Mouse (Mus musculus) CH12.LX (cell line): ENCODE measurements around the gene Akap2. TPM values are rescaled to one million over a fixed set of nuclear protein-coding genes. Genes with fewer than 3 reads are reported as not detected.

Source experiments
- DNase-seq: peaks from one replicate; pipeline ENCODE4 v3.0.0-alpha.2; 2013; ENCODE audit errors: extremely low read depth
- H3K27ac ChIP-seq: 2 replicates; pipeline ENCODE4 v1.5.1; 2012; ENCODE audit warnings: low read depth, mild to moderate bottlenecking, control low read depth, moderate library complexity; ENCODE audit not compliant: insufficient read depth
- H3K27me3 ChIP-seq: replicated peaks from 2 replicates; pipeline ENCODE3; 2012; ENCODE audit warnings: inconsistent platforms
- H3K36me3 ChIP-seq, 2 experiments: replicated peaks in 1 of 2; 2 replicates each; pipeline versions ENCODE3 to v1.6.1; 2012; ENCODE audit warnings: inconsistent platforms in 1 of 2, low read length in 1 of 2, mild to moderate bottlenecking in 1 of 2, mixed read lengths in 1 of 2, moderate library complexity in 1 of 2; ENCODE audit not compliant: control insufficient read depth in 1 of 2, insufficient read depth in 1 of 2
- H3K4me1 ChIP-seq, 2 experiments: 2 replicates each; pipeline ENCODE4 v1.6.1; 2012; ENCODE audit warnings: inconsistent platforms in 1 of 2, moderate library complexity in 1 of 2; ENCODE audit not compliant: insufficient read depth in 2 of 2, control insufficient read depth in 1 of 2
- H3K4me2 ChIP-seq: 2 replicates; pipeline ENCODE4 v1.6.1; 2012; ENCODE audit warnings: low read depth, mild to moderate bottlenecking, control low read depth; ENCODE audit not compliant: poor library complexity, insufficient read depth, severe bottlenecking
- H3K4me3 ChIP-seq, 3 experiments: fragments of 150-350 bp in 1 of 3; sonication (generic) in 1 of 3; replicated peaks in 1 of 3; 2 replicates each; pipeline versions ENCODE3 to v1.5.1; 2011 to 2012; ENCODE audit warnings: low read depth in 2 of 3, low read length in 2 of 3, mild to moderate bottlenecking in 2 of 3, moderate library complexity in 2 of 3, control low read depth in 1 of 3, improper control_type of control experiment in 1 of 3, inconsistent platforms in 1 of 3, mixed read lengths in 1 of 3; ENCODE audit not compliant: poor library complexity in 1 of 3
- H3K79me2 ChIP-seq: replicated peaks from 2 replicates; pipeline ENCODE4 v1.6.1; 2012; ENCODE audit warnings: mild to moderate bottlenecking, moderate library complexity; ENCODE audit not compliant: control insufficient read depth, poor library complexity, insufficient read depth, severe bottlenecking; ENCODE audit errors: extremely low read depth
- H3K9ac ChIP-seq: 2 replicates; pipeline ENCODE4 v1.6.1; 2012; ENCODE audit warnings: low read depth, mild to moderate bottlenecking, control low read depth, moderate library complexity; ENCODE audit not compliant: insufficient read depth
- H3K9me3 ChIP-seq: replicated peaks from 2 replicates; pipeline ENCODE3; 2012; ENCODE audit warnings: low read length, inconsistent platforms, mixed read lengths
- BHLHE40 ChIP-seq: IDR thresholded peaks from 2 replicates; pipeline ENCODE4 v1.6.1; 2011; ENCODE audit warnings: mild to moderate bottlenecking, low read depth, low read length, improper control_type of control experiment
- CHD1 ChIP-seq: IDR thresholded peaks from 2 replicates; pipeline ENCODE4 v1.6.1; 2012; ENCODE audit warnings: low read depth, low read length, improper control_type of control experiment, inconsistent platforms
- CHD2 ChIP-seq: IDR thresholded peaks from 2 replicates; pipeline ENCODE4 v1.6.1; 2011; ENCODE audit warnings: low read length, improper control_type of control experiment
- EP300 ChIP-seq: IDR thresholded peaks from 2 replicates; pipeline ENCODE4 v1.6.1; 2011; ENCODE audit warnings: low read length, improper control_type of control experiment
- HCFC1 ChIP-seq: IDR thresholded peaks from 2 replicates; pipeline ENCODE4 v1.6.1; 2012; ENCODE audit warnings: low read depth, mild to moderate bottlenecking, inconsistent platforms, low read length, improper control_type of control experiment
- JUN ChIP-seq: IDR thresholded peaks from 2 replicates; pipeline ENCODE4 v1.6.1; 2011; ENCODE audit warnings: low read depth, mild to moderate bottlenecking, low read length, improper control_type of control experiment, moderate library complexity; ENCODE audit not compliant: insufficient read depth
- KAT2A ChIP-seq: IDR thresholded peaks from 2 replicates; pipeline ENCODE4 v1.6.1; 2012; ENCODE audit warnings: low read length, improper control_type of control experiment, inconsistent platforms; ENCODE audit not compliant: insufficient replicate concordance
- MAFK ChIP-seq: IDR thresholded peaks from 2 replicates; pipeline ENCODE4 v1.6.1; 2011; ENCODE audit warnings: low read length, improper control_type of control experiment; ENCODE audit not compliant: insufficient replicate concordance
- MAZ ChIP-seq: IDR thresholded peaks from 2 replicates; pipeline ENCODE4 v1.6.1; 2012; ENCODE audit warnings: low read depth, mild to moderate bottlenecking, inconsistent platforms, low read length, improper control_type of control experiment, moderate library complexity
- MXI1 ChIP-seq: IDR thresholded peaks from 2 replicates; pipeline ENCODE4 v1.6.1; 2011; ENCODE audit warnings: mild to moderate bottlenecking, low read depth, low read length, improper control_type of control experiment
- RAD21 ChIP-seq: IDR thresholded peaks from 2 replicates; pipeline ENCODE4 v1.6.1; 2011; ENCODE audit warnings: low read depth, mild to moderate bottlenecking, low read length, improper control_type of control experiment, moderate library complexity
- SMC3 ChIP-seq: IDR thresholded peaks from 2 replicates; pipeline ENCODE4 v1.6.1; 2011; ENCODE audit warnings: low read depth, low read length, improper control_type of control experiment
- TBP ChIP-seq: conservative IDR thresholded peaks from 2 replicates; pipeline ENCODE4 v1.6.1; 2011; ENCODE audit warnings: low read depth, low read length, improper control_type of control experiment
- UBTF ChIP-seq: IDR thresholded peaks from 2 replicates; pipeline ENCODE4 v1.6.1; 2012; ENCODE audit warnings: low read depth, mild to moderate bottlenecking, inconsistent platforms, low read length, improper control_type of control experiment, moderate library complexity
- USF2 ChIP-seq: conservative IDR thresholded peaks from 2 replicates; pipeline ENCODE4 v1.6.1; 2011; ENCODE audit warnings: low read depth, low read length, improper control_type of control experiment
- ZNF384 ChIP-seq: IDR thresholded peaks from 2 replicates; pipeline ENCODE4 v1.6.1; 2012; ENCODE audit warnings: low read depth, low read length, improper control_type of control experiment, inconsistent platforms
- dilution Hi-C: fragments of 300-500 bp; cut with MboI; formaldehyde crosslinking; loops from 2 replicates; pipeline ENCODE4 v1.14.3; 2020; ENCODE audit warnings: low sequenced_read_pairs; ENCODE audit not compliant: extremely low pct_unique_long_range_greater_than_20kb, extremely low pct_ligation_motif_present
- in situ Hi-C: fragments of 300-500 bp; cut with MboI; formaldehyde crosslinking; loops from 3 replicates; pipeline ENCODE4 v1.14.3; 2019; ENCODE audit warnings: low sequenced_read_pairs, low pct_ligation_motif_present, low pct_unique_long_range_greater_than_20kb, mixed read lengths
- polyA plus RNA-seq: library from polyadenylated mRNA; unstranded; fragments of >175 nt; gene quantifications from 2 replicates; pipeline ENCODE4 v1.2.1, GENCODE M21; 2012; ENCODE audit warnings: low read depth; ENCODE audit not compliant: insufficient read length
- total RNA-seq, 2 experiments: library from RNA; depleted of rRNA; stranded (reverse); fragments of 300-350 nt in 1 of 2; fragments of >200 nt in 1 of 2; gene quantifications; 2 replicates each; pipeline ENCODE4 v1.2.3; 2012 to 2014

Gene Akap2
- total and polyA plus RNA-seq, 3 experiments = 0.25 TPM; not detected in 2

DNA sequence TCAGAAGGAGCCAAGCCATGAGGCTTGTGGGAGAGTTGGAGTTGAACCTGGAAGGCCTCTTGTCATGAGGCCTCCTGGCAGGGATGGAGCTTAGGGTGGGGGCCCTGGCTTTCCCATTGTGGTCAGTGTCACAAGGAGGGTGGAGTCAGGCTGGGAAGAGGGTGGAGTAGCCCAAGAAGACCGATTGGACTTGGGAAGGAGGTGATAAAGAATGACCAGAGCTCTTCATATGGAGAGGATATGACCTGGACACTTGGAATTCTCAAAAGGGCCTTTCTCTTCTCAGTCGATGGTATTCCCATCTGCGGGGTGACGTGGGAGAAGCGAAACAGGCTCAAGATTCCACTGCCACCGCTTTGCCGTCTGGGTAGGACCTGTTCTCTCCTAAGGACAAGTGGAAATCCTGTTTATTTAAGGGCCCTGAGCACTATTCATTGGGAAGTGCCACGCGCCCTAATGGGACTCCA is 38.4 kb upstream of the Akap2 start:
- TF ChIP-seq RAD21 (no peak), CHD1 (no peak), UBTF (no peak), EP300 (no peak), JUN (no peak), SMC3 (no peak), MAFK (no peak), ZNF384 (no peak), KAT2A (no peak), MAZ (no peak), USF2 (no peak), BHLHE40 (no peak), CHD2 (no peak), HCFC1 (no peak)
- TF ChIP-seq, all 38 proteins: peak for 0
- H3K27me3 ChIP-seq = no peaks in the 10 kb centered on the region
- DNase-seq = no peak
- H3K9ac ChIP-seq = no peak overlapping the region
- no peak overlapping the region for H3K4me2 ChIP-seq
- dilution Hi-C loops (no loop called here), in situ Hi-C loops (loop anchor here (5.0 kb wide), 1 partner anchor 38 kb away; the partner anchor contains the start of gene Akap2)
- no peaks in the 10 kb centered on the region for H3K79me2 ChIP-seq
- no peaks in the 10 kb centered on the region for H3K36me3 ChIP-seq
- H3K4me1 ChIP-seq = peaks cover 30 to 84% of the 10 kb centered on the region in 2 experiments
- no peak overlapping the region for H3K4me3 ChIP-seq
- no peak overlapping the region for H3K27ac ChIP-seq
- no peaks in the 10 kb centered on the region for H3K9me3 ChIP-seq

DNA sequence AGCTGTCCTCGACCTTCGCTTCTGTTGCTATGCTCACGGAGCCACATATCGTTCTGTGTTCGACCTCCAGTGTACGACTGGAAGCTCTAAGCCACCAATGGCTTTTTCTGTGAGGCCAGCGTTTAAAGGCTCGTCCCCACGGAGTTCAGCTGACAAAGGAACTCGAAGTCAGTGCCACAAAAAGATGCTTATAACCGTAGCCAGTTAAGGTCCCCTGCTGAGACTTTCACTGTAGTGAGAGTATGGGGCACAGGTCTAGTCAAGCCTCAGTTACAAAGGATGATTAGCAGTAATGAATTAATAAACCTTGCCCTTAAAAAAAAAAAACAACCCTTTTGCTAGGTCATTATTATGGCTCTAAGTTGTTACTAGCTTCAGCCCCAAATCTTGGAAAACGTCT is 37.3 kb upstream of the Akap2 start:
- DNase-seq = no peak
- no peaks in the 10 kb centered on the region for H3K9me3 ChIP-seq
- no peak overlapping the region for H3K27ac ChIP-seq
- H3K36me3 ChIP-seq = no peaks in the 10 kb centered on the region
- no peak overlapping the region for H3K9ac ChIP-seq
- TF ChIP-seq MXI1 = no peak
- no peak for TF ChIP-seq TBP
- TF ChIP-seq, all 38 proteins: peak for 0
- Histone ChIP-seq H3K4me2 (no peak overlapping the region), H3K79me2 (no peaks in the 10 kb centered on the region), H3K4me3 (no peak overlapping the region), H3K27me3 (no peaks in the 10 kb centered on the region), H3K4me1 (peaks cover 26 to 82% of the 10 kb centered on the region in 2 experiments)
- dilution Hi-C loops (no loop called here), in situ Hi-C loops (no loop called here)
